Mouse (Mus musculus): ENCODE results near the gene Dennd5a.

Dennd5a gene

DNA sequence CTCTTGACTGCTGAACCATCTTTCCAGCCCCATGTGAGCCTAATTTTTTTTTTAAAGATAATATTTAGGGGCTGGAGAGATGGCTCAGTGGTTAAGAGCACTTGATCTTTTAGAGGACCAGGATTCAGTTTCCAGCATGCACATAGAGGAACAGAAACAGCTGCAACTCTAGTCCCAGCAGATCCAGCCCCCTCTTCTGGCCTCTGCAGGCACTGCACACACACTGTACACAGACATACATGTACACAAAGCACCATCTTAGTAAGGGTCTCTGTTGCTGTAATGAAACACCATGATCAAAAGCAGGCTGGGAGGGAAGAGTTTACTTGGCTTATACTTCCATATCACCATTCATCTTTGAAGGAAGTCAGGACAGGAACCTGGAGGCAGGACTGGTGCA, 5.4 kb upstream of the Dennd5a start:
- DNase-seq (ENCODE audit: low read depth, low spot score): no peak

DNA sequence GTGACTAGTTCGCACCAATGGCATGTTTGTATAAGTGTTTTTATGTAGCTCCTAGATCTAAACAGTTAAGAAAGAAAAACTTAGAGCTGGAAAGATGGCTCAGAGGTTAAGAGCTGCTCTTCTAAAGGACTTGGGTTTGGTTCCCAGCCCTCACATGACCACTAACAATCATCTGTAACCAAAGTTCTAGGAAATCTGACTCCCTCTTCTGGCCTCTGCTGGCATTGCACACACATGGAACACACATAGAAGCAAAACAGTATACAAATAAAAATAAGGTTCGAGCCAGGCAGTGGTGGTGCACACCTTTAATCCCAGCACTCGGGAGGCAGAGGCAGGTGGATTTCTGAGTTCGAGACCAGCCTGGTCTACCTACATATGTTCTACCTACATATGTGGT, 3.4 kb upstream of the Dennd5a start:
- DNase-seq (ENCODE audit: low read depth, low spot score): no peak

DNA sequence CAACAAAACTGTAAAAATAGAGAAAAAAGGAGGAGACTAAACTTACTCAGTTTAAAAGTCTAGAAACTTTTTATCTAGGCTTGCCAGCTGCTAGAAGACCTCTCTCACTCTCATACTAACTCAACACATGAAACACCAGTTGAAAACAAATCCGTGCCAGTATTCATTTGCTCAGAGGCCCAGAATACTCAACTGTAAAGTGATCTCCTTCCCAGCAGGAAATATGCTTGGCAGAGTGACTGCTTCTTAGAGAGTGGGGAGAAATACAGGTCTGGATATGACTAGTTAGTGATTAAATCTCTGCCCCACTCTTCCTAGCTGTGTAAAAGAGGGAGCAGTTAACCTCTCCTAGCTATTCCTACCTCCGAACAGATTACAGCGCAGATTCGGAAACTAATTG, 2.3 kb upstream of the Dennd5a start:
- DNase-seq (ENCODE audit: low read depth, low spot score): no peak

GRCm38 (mm10) chr7:109961570-109961969, 1.3 kb upstream of the Dennd5a start:
- no peak for DNase-seq (ENCODE audit: low read depth, low spot score)

GRCm38 (mm10) chr7:109960613-109961154, 414 bp upstream of the Dennd5a start:
- no peak for DNase-seq (ENCODE audit: low read depth, low spot score)

DNA sequence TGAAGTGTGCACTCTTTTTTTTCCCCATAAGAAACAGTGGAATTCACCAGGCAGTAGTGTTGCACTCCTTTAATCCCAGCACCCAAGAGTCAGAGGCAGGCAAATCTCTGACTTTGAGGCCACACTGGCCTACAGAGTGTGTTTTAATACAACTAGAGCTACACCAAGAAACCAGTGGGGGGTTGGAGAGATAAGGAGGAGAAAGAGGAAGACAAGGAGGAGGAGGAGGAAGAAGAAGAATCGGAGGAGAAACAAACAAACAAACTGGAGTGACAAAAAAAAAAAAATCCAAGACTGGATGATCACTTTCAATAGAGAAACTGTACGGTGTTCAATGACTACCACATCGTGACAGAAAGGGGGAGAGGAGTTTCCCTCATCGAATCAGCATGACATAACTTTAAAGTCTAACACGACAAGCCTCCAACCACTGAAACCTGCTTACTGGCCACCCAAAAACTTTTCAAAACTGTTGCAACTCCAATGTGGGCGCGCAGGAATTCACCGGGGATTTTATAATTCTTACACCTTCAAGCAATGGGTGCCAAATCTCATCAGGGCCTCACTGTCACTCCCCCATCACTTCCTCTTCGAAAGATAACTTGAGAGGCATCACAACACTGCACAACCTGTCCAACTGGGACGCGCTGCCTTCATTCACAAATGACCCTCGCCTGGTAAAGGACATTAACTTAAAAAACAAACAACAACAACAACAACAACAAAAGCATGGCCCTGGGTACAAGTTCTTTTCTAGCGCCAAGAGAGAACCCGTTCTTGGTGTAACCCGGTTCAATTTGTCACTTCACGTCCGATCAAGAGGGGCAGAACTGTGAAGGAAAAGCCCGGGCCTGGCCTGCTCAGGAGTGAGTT, 1.2 kb downstream of the Dennd5a start:
- DNase-seq (ENCODE audit: low read depth, low spot score): no peak

DNA sequence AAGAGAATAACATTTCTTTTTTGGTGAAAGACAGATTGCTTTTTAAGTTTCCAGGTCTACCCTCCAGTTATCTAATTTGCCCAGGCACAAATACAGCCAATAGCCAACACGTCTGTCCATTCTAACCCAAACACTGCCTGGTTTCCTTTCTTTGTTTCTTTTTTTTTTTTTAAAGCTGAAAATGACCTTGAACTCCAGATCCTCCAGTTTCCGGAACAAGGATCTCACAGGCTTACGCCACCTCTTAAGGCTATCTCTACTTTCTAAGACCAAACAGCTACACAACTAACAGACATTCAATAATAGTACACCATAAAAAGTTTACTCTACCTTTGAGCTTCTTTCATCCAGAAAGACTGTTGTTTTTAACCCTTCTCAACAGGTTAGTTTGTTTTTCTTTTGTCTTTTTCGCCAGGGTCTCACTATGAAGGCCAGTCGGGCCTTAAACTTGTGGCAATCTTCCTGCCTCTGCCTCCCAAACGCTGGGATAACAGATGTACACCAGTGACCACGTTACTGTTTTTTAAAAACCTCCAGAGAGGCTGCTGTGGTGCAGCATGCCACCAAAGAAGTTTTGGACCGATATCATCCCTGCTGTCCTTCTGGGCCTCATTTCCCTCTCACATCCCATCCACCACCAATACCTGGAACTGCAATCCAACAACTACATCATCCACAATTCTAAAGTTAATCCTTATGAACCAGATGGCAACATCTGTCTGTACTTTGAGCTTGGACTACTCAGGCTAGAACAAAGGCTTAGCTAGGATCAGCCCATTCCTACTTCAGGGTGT, 2.1 kb downstream of the Dennd5a start:
- no peak for DNase-seq (ENCODE audit: low read depth, low spot score)

DNA sequence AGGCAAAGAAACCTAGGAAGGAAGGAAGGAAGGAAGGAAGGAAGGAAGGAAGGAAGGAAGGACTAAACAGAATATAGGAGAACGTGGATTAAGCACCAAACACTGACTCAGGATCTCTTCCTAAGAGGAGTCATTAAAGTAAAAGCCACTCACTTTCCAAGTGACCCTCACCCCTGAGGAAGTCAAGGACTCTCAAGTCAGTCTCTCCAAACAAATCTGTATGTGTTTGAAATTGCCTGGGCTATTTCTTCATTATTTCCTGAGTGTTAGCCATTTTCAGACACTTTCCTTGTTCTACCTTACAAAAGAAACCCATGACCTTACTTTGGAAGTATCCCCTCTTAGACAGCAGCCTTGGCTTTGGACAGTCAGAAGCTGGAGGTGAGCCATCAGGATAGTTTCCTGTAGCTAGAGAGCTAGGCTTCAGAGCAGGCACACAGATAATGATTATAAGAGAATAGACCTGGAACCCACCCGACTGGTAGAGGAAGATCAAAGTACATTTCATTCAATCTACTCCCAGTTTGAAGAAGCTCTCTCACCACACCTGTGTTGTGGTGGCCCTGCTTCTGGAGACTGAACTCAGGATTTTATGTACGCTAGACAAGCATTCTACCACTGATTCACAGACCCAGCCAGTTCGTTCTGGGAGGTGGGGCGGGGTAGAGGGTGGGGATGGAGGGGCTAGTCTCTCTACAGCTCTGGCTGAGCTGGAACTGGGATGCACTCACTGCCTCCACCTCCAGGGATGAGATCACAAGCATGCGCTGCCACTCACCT, 5.5 kb downstream of the Dennd5a start:
- DNase-seq (ENCODE audit: low read depth, low spot score): no peak

- no peak for DNase-seq (ENCODE audit: low read depth, low spot score)
Measured at GRCm38 (mm10) chr7:109951297-109951696, 9.0 kb downstream of the Dennd5a start.

- no peak for DNase-seq (ENCODE audit: low read depth, low spot score)
Measured at GRCm38 (mm10) chr7:109944421-109945034, 15.7 kb downstream of the Dennd5a start.

GRCm38 (mm10) chr7:109929628-109930027, 30.6 kb downstream of the Dennd5a start:
- no peak for DNase-seq (ENCODE audit: low read depth, low spot score)

DNA sequence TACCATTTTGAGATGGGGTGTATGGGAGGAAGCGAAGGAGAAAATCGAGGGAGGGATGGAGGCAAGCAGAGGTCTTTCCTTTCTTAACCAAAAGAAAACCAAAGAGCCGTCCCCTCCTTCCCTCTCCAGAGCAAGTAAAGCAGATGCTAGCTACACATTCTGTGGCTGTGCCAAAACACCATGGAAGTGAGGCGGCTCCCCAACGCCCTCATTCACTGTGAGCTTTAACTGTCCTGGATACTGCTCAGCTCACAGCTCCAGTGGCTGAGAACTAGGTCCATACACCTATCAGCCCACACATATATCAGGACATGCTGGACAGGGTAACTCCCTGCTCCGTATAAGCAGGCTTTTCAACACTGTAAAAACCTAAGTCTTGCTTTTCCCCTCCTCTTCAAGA, 31.9 kb downstream of the Dennd5a start:
- DNase-seq (ENCODE audit: low read depth, low spot score): no peak

- no peak for DNase-seq (ENCODE audit: low read depth, low spot score)
Measured at GRCm38 (mm10) chr7:109924965-109925364, 35.3 kb downstream of the Dennd5a start.

DNA sequence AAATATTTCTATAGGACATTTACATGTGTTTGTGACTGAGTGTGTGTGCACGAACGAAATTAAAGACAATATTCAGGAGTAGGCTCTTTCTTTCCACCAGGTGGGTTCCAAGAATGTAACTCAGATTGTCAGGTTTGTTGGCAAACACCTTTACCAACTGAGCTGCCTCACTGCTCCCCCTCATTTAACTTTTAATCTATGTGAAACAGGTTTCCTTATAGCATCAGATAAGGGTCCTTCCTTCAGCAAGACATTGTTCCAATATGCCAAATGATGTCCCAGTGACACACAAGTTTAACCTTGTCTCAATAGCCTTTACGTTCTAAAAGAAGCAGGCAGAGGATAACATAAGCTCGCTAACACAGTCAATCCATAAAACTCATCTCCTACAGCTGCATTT, 37.4 kb downstream of the Dennd5a start:
- no peak for DNase-seq (ENCODE audit: low read depth, low spot score)

- DNase-seq (ENCODE audit: low read depth, low spot score): no peak
Measured at GRCm38 (mm10) chr7:109906165-109906564, 54.1 kb downstream of the Dennd5a start.

- no peak for DNase-seq (ENCODE audit: low read depth, low spot score)
Measured at GRCm38 (mm10) chr7:109900921-109901320, 59.3 kb downstream of the Dennd5a start.

DNA sequence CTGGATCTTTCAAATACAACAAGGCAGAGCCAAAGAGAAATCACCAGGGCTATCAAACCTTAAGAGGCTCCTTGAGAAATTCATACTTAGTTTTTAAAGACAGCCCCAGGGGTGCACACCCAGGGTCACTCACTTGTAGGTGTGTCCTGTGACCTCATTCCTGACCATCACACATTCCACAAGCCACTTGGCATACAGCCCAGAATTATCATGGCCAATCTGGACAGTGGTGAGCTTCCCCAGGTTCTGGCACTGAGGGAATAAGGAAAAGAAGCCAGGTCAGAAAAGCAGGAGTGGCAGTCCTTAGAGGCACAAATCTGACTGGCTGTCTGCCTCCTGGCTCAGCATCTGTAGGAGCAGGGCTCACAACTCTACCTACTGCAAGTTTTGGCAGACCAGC, 61.4 kb downstream of the Dennd5a start:
- DNase-seq (ENCODE audit: low read depth, low spot score): no peak

GRCm38 (mm10) chr7:109892530-109892929, 67.7 kb downstream of the Dennd5a start:
- DNase-seq (ENCODE audit: low read depth, low spot score): peak; percentile 57

DNA sequence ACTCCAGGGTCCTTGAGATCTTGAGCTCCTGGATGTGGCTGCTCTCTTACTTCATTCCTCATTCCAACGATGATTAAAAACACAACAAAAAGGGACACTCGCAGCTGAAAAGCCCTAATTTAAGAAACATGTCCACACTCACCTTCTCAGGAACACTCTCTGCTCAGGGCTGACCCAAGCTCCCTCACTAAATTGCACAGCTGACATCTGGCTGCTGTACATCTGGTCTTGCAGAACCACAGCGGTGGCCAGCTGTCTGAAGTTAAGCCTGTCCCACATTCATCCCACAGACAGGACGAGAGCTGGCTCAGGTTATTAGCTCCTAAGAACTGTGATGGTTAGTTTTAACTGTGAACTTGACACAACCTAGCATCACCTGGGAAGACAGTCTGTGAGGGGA, 68.5 kb downstream of the Dennd5a start:
- no peak for DNase-seq (ENCODE audit: low read depth, low spot score)

DNA sequence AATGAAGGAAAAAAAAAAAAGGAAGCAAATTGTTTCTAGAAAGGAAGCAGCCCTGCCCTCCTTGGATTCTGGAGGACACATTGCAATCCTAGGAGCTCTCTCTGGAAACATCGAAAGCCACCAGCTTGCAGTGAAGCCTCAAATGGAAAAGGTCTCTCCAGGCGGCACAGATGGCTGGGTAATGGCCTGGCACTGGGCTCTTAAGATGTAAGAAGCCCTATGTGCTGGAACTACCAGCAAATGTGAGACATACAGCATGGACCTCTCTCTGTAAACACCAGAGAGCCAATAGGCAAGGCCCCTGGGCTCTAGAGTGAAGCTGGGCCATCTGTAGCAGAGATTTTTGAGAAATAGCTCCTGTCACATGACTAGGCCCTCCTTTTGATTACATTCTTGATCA, 70.0 kb downstream of the Dennd5a start:
- no peak for DNase-seq (ENCODE audit: low read depth, low spot score)

GRCm38 (mm10) chr7:109889300-109889699, 71.0 kb downstream of the Dennd5a start:
- DNase-seq (ENCODE audit: low read depth, low spot score): no peak

All from forelimb bud, embryonic 11.5 days (tissue).